12 mouse cellular contexts compared by ENCODE assay signal in the genomic region with DNA sequence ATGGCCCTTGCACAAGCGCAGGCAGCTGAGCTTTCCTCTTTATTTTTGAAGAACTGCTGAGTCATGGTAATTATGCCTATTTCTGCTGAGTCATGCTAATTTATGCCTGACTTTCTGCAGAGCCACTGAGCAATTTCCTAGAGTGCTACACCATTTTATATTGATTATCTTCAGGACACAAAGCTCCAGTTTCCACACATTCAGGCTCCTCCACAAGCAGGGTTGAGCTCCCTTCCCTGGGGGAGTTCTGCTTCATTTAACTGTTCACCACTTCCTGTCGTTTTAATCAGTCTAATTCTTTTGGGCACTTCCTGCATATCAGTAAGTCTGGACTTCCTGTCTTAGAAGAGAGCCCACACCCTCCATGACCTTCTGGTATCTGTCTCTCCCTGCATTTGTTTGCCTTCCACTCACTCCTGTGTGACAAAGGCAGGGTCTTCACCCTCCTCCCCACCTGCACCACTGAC. TPM values are rescaled to one million over a fixed set of nuclear protein-coding genes. Genes with fewer than 3 reads are reported as not detected.
DNase-seq lines count a peak whose midpoint lies in the region; ATAC-seq and TF ChIP-seq lines count a peak whose summit lies in the region.
"Had no signal": no experiment of that assay in that cellular context is flagged by ENCODE, and none has a peak within 500 bp of the region (broad histone marks: within the 10 kb centered on the region; RNA-seq: fewer than 3 reads in every experiment).

No protein-coding gene starts in this region.

- H3K4me3 ChIP-seq in heart, embryonic 10.5 days = no peak overlapping the region
- H3K4me3 ChIP-seq in liver, embryonic 14.5 days (ENCODE audit: insufficient read depth in 1 of 2, low read depth in 2 of 2, low read length in 2 of 2) = no peak overlapping the region
- no peak overlapping the region for H3K4me3 ChIP-seq in layer of hippocampus, adult 2 months
- H3K4me3 ChIP-seq: embryonic facial prominence, embryonic 12.5 days; myocyte had no signal

- H3K27ac ChIP-seq in heart, embryonic 10.5 days = peak overlapping the region; percentile 49; the same call in 1 of the 2 replicates
- peak overlapping the region; percentile 97 for H3K27ac ChIP-seq in liver, embryonic 14.5 days
- H3K27ac ChIP-seq in layer of hippocampus, adult 2 months = no peak overlapping the region
- H3K27ac ChIP-seq: embryonic facial prominence, embryonic 12.5 days had no signal

- 59% methylated on average over 2 of the region's 2 CpGs for WGBS in heart, embryonic 10.5 days
- WGBS in liver, embryonic 14.5 days (ENCODE audit: insufficient replicate concordance) = 30% methylated on average over 2 of the region's 2 CpGs

- no peak for TF ChIP-seq CTCF in brain, embryonic 14.5 days (IDR thresholded peaks at IDR 0.05; ENCODE audit: borderline replicate concordance, extremely low read depth, insufficient read depth, insufficient read length)
- TF ChIP-seq CTCF in liver, embryonic 14.5 days (IDR thresholded peaks at IDR 0.05; ENCODE audit: low read depth) = no peak
- TF ChIP-seq CTCF in layer of hippocampus, adult 2 months (conservative IDR thresholded peaks at IDR 0.05) = no peak

- no peaks in the 10 kb centered on the region for H3K36me3 ChIP-seq in heart, embryonic 10.5 days
- H3K36me3 ChIP-seq in liver, embryonic 14.5 days (replicated peaks; ENCODE audit: control insufficient read depth, insufficient read depth, low read depth) = no peaks in the 10 kb centered on the region
- H3K36me3 ChIP-seq: embryonic facial prominence, embryonic 12.5 days had no signal

- TF ChIP-seq EP300 in liver, embryonic 14.5 days (IDR thresholded peaks at IDR 0.05; ENCODE audit: low read depth) = peak; percentile 57; the same call in 1 of the 2 replicates

- ATAC-seq in liver, embryonic 14.5 days (ENCODE audit: insufficient read depth) = peak; percentile 81

- H3K4me2 ChIP-seq in liver, embryonic 14.5 days (ENCODE audit: low read depth) = peak overlapping the region; percentile 53
- H3K4me2 ChIP-seq: embryonic facial prominence, embryonic 12.5 days had no signal

- peak overlapping the region; percentile 44 for H3K9ac ChIP-seq in liver, embryonic 14.5 days (replicated peaks)
- H3K9ac ChIP-seq: embryonic facial prominence, embryonic 12.5 days had no signal

- DNase-seq in heart, embryonic 10.5 days (ENCODE audit: low spot score) = no peak
- no peak for DNase-seq in heart, adult 18-20 months
- DNase-seq in A20 (ENCODE audit: low read depth, low spot score) = peak; percentile 47
- peak; percentile 15 for DNase-seq in brain, embryonic 14.5 days (ENCODE audit: low read depth)
- DNase-seq in liver, embryonic 14.5 days (ENCODE audit: low read depth in 3 of 3, low spot score in 3 of 3) = peak; percentile 62 to 70 (median 69)
- no peak for DNase-seq in lung, postnatal 10 days
- DNase-seq in layer of hippocampus, adult 2 months (ENCODE audit: low spot score in 2 of 2) = no peak
- DNase-seq in right cerebral cortex, postnatal 25 days = no peak

- H3K4me1 ChIP-seq in heart, embryonic 10.5 days = peaks cover 16% of the 10 kb centered on the region
- peaks cover 29 to 31% of the 10 kb centered on the region in 2 experiments for H3K4me1 ChIP-seq in liver, embryonic 14.5 days (replicated peaks; ENCODE audit: control insufficient read depth in 2 of 2, insufficient read depth in 2 of 2, low read length in 1 of 2)
- H3K4me1 ChIP-seq: embryonic facial prominence, embryonic 12.5 days had no signal

- no peaks in the 10 kb centered on the region for H3K9me3 ChIP-seq in heart, embryonic 10.5 days
- no peaks in the 10 kb centered on the region for H3K9me3 ChIP-seq in liver, embryonic 14.5 days (ENCODE audit: control insufficient read depth, low read length)
- H3K9me3 ChIP-seq: embryonic facial prominence, embryonic 12.5 days had no signal

- no peak for TF ChIP-seq POLR2A in brain, embryonic 14.5 days (IDR thresholded peaks at IDR 0.05; ENCODE audit: borderline replicate concordance, extremely low read depth, insufficient read depth, insufficient read length, poor library complexity, severe bottlenecking)

- H3K27me3 ChIP-seq in heart, embryonic 10.5 days (ENCODE audit: insufficient read depth, poor library complexity, severe bottlenecking) = no peaks in the 10 kb centered on the region
- no peaks in the 10 kb centered on the region for H3K27me3 ChIP-seq in liver, embryonic 14.5 days (ENCODE audit: control insufficient read depth, insufficient read depth, low read length)
- H3K27me3 ChIP-seq: embryonic facial prominence, embryonic 12.5 days had no signal

RNA-seq across cellular contexts. Expression of a gene that starts 4.0 kb away (rescaled TPM):
- polyA plus RNA-seq in heart, embryonic 10.5 days (2016; fragmentation: Nextera tagmentation; extraction: Ambion mirVana) = 0.11 TPM in 1 of 2 replicates, not detected in the other
- total RNA-seq in heart, adult 18-20 months (2021) = not detected
- 0.08 TPM in 1 of 2 replicates, not detected in the other for polyA plus RNA-seq in brain, embryonic 14.5 days (2012; rRNA removed)
- polyA plus RNA-seq in liver, embryonic 14.5 days (2012; rRNA removed) = not detected in 2 replicates
- not detected in 2 replicates for polyA plus RNA-seq in liver, embryonic 14.5 days (2014; fragmentation: Nextera tagmentation; extraction: Ambion mirVana)
- not detected for total RNA-seq in layer of hippocampus, adult 2 months (2021)
- total RNA-seq: gastrocnemius, adult 18-20 months; layer of hippocampus, postnatal 25 days had no signal
- polyA plus RNA-seq: embryonic facial prominence, embryonic 12.5 days; myocyte had no signal

RNA-seq across cellular contexts. Expression of a gene that starts 30.2 kb away (rescaled TPM):
- polyA plus RNA-seq in heart, embryonic 10.5 days (2016; fragmentation: Nextera tagmentation; extraction: Ambion mirVana) = 0.84 and 2.0 TPM in 2 replicates
- total RNA-seq in heart, adult 18-20 months (2021) = 1 to 10 TPM; 2.3 TPM
- 0.26 TPM in 1 of 2 replicates, not detected in the other for polyA plus RNA-seq in brain, embryonic 14.5 days (2012; rRNA removed)
- polyA plus RNA-seq in liver, embryonic 14.5 days (2012; rRNA removed) = 0.06 and 0.27 TPM in 2 replicates
- 0.15 TPM in 1 of 2 replicates, not detected in the other for polyA plus RNA-seq in liver, embryonic 14.5 days (2014; fragmentation: Nextera tagmentation; extraction: Ambion mirVana)
- total RNA-seq in layer of hippocampus, adult 2 months (2021) = under 1 TPM; 0.72 to 0.86 TPM
- total RNA-seq: layer of hippocampus, postnatal 25 days had no signal
- polyA plus RNA-seq: myocyte had no signal

RNA-seq across cellular contexts. Expression of a gene that starts 39.7 kb away (rescaled TPM):
- polyA plus RNA-seq in heart, embryonic 10.5 days (2016; fragmentation: Nextera tagmentation; extraction: Ambion mirVana) = 0.05 TPM in 1 of 2 replicates, not detected in the other
- not detected for total RNA-seq in heart, adult 18-20 months (2021)
- polyA plus RNA-seq in brain, embryonic 14.5 days (2012; rRNA removed) = not detected in 2 replicates
- polyA plus RNA-seq in liver, embryonic 14.5 days (2012; rRNA removed) = 0.45 and 0.52 TPM in 2 replicates
- polyA plus RNA-seq in liver, embryonic 14.5 days (2014; fragmentation: Nextera tagmentation; extraction: Ambion mirVana) = 1.4 TPM in 2 replicates
- not detected for total RNA-seq in layer of hippocampus, adult 2 months (2021)
- total RNA-seq: gastrocnemius, adult 18-20 months; layer of hippocampus, postnatal 25 days had no signal
- polyA plus RNA-seq: embryonic facial prominence, embryonic 12.5 days; myocyte had no signal

Comparison
In these comparisons a context has a peak if more than half of its experiments do, and no peak if none do; other contexts are left out.
1. DNase-seq: peak in A20 (single experiment), brain, embryonic 14.5 days (single experiment) and liver, embryonic 14.5 days (3 of 3); none in heart, embryonic 10.5 days (single experiment), heart, adult 18-20 months (0 of 2), lung, postnatal 10 days (single experiment), layer of hippocampus, adult 2 months (0 of 2) and right cerebral cortex, postnatal 25 days (single experiment).